Mouse (Mus musculus) mouse embryonic stem cell (cell line): Measurements from ENCODE around the gene Zbp1.

ENCODE experiments used
- in situ Hi-C, 2 experiments: fragments of 300-500 bp; cut with MboI; formaldehyde crosslinking; loops; 1 replicate in 1 of 2; 3 replicates in 1 of 2; pipeline ENCODE4 v1.14.3; 2019 to 2020; ENCODE audit warnings: low sequenced_read_pairs in 2 of 2, low pct_unique_long_range_greater_than_20kb in 1 of 2, mixed read lengths in 1 of 2; ENCODE audit not compliant: unreplicated experiment in 1 of 2

Gene Zbp1

GRCm38 (mm10) chr2:173170715-173171114 is 48.0 kb downstream of the Zbp1 start:
- in situ Hi-C loops: no loop called here

- in situ Hi-C loops: no loop called here
Observed at GRCm38 (mm10) chr2:173170081-173170480, 48.6 kb downstream of the Zbp1 start.

- in situ Hi-C loops: no loop called here
Observed at GRCm38 (mm10) chr2:173168411-173168851, 50.3 kb downstream of the Zbp1 start.

DNA sequence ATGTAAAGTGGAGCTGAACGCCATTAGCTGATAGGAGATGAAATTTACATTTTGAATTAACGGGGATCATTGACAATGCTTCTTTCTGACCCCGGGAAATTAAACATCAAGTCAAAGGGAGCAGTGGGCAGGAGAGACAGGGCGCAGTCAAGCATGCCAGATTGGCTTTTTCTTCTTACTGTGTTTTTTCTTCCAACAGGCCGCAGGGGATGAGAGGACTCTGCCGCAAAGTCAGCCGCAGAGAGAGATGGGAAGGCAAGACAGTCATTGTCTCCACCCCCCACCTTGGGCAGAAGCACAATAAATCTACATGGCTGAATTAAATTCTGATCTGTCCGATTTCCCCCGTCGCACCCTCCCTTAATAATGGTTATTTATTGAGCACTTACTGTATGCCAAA is 53.4 kb downstream of the Zbp1 start:
- in situ Hi-C loops: no loop called here

- in situ Hi-C loops: no loop called here
Observed at GRCm38 (mm10) chr2:173164946-173165345, 53.8 kb downstream of the Zbp1 start.

DNA sequence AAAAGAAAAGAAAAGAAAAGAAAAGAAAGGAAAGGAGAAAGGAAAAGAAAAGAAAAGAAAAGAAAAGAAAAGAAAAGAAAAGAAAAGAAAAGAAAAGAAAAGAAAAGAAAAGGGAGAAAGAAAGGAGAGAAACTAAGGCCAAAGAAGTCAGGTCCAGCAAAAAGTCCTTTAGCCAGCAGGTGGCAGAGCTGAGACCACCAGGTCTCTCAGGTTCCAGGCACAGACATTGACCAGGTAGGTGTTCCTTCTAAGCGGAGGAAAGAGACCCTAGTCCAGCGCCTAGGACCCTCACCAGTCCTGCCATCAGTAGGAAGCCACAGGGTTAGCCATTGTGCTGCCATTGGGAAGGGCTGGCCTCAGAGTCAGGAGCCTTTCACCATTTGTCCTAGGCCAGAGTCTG is 54.4 kb downstream of the Zbp1 start:
- in situ Hi-C loops: no loop called here

- in situ Hi-C loops: no loop called here
Observed at GRCm38 (mm10) chr2:173163380-173163779, 55.3 kb downstream of the Zbp1 start.

DNA sequence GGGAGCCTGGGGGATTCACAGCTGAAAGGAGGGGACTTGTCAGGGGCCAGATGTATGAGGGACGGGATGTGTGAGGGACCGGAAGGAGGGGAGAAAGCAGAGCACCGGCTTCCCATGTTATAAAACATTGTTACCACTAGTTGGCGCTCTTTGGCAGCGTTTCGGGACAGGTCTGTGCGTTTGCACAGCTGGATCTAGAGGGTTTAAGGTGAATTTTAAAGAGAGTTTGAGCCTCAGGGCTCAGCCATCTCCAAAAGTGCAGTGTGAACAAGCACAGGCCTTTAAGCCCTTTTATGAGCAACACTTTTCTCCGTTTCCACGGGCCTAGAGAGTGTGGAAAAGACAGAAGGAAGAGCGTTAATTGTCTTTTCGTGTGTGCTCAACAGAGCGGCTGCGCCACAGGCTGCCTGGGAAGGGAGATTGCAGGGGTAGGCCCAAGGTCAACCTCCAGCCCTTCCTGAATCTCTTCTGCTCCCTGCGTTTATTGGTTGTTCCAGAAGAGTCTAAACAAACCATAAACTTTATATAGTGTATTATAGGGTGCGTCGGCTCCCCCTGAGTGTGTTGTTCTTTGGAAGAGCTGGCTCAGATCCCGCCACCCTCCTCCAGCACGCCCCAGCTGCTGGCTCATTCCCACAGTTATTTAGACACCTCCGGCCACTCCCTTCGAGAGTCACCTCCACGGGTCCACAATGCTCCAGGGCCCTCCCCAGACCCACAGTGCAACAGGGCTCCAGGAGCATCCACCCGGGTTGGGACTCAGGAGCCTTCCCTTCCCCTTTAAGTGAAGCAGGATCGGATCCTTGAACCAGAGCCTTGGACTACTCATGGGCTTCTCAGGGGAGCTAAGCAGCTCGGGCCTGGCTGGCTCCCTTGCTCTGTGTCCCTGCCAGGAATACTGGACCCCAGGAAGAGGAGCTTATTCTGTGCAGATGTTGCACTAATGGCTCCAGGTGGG is 59.1 kb downstream of the Zbp1 start:
- in situ Hi-C loops: no loop called here

GRCm38 (mm10) chr2:173158390-173159055 is 60.2 kb downstream of the Zbp1 start:
- in situ Hi-C loops: no loop called here

GRCm38 (mm10) chr2:173157871-173158270 is 60.9 kb downstream of the Zbp1 start:
- in situ Hi-C loops: no loop called here

DNA sequence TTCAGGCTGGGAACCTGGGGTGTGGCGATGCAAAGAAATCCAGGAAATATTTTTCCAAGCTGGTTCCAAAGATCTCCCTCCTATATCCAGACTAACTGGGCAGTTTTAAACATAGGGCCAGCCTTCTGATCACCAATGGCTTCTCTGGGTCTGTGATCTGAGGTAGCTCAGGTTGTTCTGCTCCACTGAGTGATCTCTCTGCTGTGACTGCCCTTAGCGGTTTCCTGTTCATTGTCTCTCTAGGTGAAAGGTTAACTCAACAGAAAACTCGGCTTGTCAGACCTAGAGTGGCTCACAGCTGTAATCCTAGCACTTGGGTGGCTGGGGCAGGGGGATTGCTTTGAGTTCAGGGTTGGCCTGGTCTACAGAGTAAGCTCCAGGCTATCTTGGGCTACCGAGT is 61.3 kb downstream of the Zbp1 start:
- in situ Hi-C loops: no loop called here

DNA sequence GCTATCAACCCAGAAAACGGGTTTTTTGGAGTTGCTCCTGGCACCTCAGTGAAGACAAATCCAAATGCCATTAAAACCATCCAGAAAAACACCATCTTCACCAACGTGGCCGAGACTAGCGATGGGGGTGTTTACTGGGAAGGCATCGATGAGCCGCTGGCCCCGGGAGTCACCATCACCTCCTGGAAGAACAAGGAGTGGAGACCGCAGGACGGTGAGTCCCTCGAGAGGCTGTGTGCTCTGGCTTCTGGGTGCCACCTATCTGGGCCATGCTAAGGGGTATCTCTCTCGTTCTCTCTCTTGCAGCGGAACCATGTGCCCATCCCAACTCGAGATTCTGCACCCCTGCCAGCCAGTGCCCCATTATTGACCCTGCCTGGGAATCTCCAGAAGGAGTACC is 61.8 kb downstream of the Zbp1 start:
- in situ Hi-C loops: no loop called here
